Mouse (Mus musculus): Measurements from ENCODE around the gene Hagh.

Hagh gene

DNA sequence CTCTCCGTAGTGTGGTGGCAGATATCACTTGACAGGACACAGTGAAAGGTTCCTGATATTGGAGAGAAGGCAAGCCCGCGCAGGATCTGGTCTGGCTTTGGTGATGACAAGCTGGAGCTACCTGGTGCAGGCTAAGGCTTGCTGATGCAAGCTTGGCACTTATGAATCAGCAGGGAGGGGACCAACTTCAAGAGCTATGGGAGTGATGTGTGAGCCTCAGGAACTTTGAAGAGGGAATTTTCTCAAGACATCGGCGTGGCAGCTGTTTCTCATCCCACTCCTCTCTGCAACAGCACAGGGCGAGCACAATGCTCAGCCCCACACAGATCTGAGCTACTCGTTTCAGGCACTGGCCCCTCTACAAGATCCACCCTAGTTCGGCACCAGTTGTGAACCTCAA lies at the start of gene Hagh:
TSS of gene Hagh (plus strand) at position 302 of the 400 bp plus-strand sequence.
- in situ Hi-C loops (cut with MseI, MboI): no loop called here

DNA sequence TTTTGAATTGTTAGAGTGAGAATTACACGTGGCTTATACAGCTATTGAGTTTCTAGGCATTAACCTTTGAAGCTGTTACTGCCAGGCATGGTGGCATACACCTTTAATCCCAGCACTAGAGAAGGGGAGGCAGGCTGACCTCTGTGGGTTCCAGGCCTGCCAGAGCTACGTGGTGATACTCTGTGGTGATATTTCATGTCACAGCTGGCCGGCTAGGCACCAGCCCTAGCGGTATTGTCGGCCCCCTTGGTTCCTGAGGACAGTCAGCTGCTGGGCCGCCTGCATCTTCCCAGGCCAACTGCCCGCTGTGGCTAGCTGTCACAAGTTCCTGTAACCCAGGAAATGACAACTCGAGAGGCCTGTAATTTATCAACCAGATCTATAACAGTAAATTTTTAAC lies 47.8 kb upstream of the Hagh start:
- in situ Hi-C loops (cut with MseI, MboI): no loop called here

DNA sequence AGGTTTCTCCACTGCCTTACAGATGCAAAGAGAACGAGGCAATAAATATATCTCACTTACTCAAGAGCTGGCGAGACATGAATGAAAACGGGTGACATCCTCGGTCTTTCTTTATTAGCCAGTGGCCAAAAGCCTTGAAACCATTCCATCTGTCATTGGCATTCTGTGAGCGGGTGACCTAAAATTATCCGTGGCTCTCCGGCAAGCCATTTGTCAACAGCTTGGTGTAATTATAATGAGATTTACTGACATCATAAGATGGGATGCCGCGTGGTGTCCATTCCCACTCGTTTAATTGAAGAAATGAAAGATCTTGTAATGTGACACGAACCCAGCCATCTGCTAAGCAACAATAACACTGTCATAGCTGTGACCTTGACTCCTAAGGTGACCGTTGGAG lies 45.2 kb upstream of the Hagh start:
- in situ Hi-C loops (cut with MseI, MboI): no loop called here

DNA sequence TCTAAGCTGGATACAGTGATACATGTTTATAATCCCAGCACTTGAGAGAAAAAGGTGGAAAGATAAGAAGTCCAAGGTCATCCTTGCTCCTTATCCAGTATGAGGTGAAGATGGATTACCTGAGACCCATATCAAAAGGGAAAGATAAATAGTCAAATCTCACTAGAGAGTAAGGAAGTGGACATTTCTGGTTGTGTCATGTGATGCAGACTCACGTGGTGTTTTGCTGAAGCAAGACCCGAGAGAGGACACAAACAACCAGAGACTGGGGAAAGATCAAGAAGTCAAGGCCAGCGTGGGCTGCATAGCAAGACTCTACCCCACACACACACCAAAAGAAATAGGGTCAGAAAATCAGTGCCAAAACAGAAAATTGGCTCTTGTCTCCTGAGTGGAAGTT lies 43.0 kb upstream of the Hagh start:
- in situ Hi-C loops (cut with MseI, MboI): no loop called here

DNA sequence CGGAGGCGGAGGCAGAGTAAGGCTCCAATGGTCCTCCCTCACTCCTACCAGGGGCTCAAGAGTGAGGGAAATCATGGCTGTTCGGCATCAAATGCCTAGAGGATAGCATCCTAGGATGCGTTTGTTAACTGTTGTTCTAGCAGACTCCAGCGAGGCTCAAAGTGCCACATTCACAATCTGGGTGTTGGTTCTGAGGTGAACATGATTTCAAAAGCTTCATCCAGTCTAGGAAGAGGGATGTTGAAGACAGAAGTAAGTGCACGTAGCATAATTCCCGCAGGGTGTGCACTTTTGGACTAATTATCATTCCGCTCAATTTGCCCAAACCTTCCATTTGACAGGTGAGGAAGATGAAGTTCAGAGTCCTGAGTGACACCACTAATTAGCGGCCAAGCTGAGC lies 41.7 kb upstream of the Hagh start:
- in situ Hi-C loops (cut with MseI, MboI): no loop called here

DNA sequence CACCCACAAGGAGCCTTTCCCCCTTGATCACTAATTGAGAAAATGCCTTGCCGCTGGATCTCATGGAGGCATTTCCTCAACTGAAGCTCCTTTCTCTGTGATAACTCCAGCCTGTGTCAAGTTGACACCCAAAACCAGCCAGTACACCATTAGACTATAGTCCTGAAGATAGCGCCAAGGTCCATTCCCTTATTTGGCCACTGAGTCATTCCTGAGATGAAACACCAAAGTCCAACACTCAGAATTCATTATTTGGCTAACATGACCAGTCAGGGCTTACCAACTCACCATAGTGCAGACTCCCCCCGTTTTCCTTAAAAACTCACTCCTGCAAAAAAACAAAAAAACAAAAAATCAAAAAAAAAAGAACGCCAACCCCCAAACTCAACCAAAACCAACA lies 40.5 kb upstream of the Hagh start:
- in situ Hi-C loops (cut with MseI, MboI): no loop called here

DNA sequence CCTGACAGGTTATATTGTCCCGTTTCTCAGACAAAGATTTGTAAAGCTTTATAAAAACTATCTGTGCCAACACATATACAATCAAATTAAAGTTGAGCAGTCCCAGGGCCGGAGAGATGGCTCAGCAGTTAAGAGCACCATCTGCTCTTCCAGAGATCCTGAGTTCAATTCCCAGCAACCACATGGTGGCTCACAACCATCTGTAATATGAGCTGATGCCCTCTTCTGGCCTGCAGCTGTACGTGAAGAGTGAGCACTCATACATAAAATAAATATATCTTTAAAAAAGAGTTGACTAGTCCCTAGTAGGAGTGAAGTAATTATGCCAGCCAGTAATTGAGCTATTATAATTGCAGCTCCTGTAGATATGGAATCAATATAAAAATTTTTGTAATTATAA lies 39.4 kb upstream of the Hagh start:
- in situ Hi-C loops (cut with MseI, MboI): no loop called here

DNA sequence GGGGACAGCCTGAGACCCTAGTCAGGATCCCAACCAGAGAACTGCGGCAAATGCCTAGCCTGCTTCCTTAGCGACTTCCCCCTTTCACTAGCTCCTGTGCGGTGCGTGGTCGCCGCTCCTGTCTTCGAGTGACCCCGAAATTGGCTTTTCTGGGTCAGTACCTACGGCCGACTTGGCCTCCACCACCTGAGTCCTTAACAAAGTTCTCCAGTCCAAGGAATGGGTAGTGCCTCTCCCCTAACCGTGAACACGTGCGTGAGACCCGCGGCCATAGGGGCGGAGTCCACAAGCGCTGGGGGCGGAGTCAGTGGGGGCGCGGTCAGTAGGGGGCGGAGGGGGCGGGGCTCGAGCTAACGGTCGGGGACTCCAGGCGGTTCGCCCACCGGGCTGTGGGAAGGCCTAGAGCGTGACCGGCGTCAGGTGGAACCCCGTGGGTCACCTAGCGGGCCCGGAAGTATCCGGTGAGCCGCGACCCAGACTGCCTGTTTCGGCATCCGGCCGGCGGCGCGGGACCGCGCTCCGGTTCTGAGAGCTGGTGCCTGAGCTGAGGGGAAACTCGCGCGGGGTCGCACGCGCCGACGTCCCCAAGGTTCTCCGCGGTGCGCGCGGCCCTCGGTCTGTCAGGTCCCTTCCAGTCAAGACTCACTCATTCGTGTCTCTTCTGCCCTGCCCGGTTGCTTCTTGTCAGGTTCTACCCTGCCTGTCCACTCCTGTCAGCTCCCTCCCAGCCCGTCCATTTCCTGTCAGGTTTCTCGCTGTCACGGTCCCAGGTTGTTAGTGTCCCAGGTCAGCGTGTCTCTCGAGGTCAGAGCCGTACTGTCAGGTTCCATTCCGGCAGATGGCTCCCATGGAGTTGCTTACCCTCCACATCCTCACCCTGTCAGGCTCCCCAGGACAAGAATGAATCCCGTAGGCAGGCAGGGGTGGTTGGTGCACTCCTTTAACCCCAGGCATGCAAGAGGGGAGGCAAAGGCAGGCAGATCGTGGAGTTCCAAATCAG lies 35.7 kb upstream of the Hagh start, which contains the start of gene Meiob:
TSS of gene Meiob (plus strand) at position 338 of the 1,000 bp plus-strand sequence.
- in situ Hi-C loops (cut with MseI, MboI): no loop called here

DNA sequence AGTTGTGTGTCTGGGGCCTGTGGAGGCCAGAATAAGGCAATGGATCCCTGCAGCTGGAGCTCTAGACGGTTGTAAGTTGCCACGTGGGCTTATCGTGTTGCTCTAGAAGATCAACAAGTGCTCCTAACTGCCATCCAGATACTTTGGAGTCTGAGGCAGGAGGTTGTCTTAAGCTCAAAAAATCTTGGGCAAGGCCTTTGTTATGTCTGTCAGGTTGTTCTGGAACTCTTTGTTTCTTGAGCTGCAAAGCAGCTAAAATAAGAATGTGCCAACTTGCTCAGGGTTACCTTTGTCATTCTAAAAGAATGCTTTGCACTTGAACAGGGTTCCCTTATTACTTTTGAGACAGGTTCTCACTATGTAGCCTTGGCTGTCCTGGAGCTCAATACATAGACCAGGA lies 28.7 kb upstream of the Hagh start:
- in situ Hi-C loops (cut with MseI, MboI): no loop called here

DNA sequence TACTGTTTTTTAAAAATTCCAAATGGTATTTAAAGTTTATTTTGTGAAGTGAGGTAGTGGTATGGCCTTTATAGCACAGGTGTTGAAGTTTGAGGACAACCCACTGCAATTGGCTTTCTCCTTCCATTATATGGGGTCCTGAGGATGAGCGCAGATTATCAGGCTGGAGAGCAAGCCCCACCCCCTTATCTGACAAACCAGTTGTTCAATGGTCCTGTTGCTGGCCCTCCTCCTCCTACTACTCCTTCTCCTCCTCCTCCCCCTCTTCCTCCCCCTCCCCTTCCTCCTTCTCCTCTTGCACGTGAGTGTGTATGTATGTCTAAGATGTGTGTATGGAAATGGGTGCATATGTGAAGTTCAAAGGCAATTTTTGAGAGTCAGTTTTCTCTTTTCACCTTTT lies 27.7 kb upstream of the Hagh start:
- in situ Hi-C loops (cut with MseI, MboI): no loop called here

DNA sequence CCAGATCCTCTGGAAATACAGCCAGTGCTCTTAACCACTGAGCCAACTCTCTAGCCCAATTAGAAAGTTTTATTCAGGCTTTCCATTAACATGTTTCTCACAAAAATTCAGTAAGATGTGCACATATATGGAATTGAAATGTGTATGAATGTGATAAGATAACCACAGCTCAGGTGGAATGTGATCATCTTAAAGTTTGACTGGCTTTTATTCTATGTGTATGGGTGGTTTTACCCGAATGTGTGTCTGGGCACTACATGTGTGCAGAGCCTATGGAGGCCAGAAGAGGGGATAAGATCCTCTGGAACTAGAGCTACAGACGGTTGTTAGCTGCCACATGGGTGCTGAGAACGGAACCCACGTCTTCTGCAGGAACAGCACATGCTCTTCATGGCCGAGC lies 24.7 kb upstream of the Hagh start:
- in situ Hi-C loops (cut with MseI, MboI): no loop called here

DNA sequence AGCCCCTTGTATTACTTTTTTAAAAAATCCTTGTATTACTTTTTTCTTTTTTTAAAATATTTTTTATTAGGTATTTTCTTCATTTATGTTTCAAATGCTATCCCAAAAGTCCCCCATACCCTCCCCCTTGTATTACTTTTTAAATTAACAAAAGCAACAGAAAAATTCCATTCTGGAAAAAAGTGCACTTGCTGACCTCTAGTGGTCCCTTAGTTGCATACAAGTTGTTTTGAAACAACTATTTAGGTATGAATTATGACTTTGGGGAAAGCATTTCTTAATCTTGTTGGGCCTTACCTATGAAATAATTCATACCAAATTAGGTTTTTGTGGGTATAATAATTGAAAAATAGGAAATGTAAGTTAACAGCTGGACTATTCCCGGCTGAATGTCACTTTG lies 22.4 kb upstream of the Hagh start:
- in situ Hi-C loops (cut with MseI, MboI): no loop called here

DNA sequence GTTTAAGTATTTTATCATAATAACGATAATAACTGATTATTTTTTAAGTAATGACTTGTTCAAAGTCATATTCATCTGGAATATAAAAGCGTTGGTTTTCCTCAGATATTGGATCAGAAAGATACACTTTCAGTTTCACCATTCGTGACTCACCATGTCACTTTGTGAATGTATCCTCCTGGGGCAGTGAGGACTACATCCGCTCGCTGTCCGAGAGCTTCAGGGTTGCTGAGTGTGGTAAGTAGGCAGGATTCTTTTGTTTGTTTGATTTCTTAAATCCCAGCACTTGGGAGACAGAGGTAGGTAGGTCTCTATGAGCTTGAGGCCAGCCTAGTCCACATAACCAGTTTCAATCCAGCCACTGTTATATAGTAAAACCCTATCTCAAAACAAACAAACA lies 21.8 kb upstream of the Hagh start:
- in situ Hi-C loops (cut with MseI, MboI): no loop called here

DNA sequence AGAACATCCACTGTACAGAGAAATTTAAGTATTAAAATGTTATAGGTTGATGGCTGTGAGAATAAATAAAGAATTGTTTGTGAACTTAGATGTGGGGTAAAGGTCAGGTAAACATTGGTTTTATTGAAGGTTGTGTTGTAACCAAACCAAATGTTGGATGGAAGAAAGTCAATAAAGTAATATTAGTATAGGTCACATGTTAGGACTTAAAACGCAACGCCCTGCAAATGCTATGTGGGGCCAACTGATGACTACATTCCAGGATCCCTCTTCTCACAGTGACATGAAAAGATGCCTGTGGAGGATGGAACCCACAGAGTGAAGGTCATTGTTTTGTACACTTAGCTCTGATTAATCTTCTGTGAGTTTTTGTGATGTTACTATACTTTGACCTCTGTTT lies 20.5 kb upstream of the Hagh start:
- in situ Hi-C loops (cut with MseI, MboI): no loop called here

DNA sequence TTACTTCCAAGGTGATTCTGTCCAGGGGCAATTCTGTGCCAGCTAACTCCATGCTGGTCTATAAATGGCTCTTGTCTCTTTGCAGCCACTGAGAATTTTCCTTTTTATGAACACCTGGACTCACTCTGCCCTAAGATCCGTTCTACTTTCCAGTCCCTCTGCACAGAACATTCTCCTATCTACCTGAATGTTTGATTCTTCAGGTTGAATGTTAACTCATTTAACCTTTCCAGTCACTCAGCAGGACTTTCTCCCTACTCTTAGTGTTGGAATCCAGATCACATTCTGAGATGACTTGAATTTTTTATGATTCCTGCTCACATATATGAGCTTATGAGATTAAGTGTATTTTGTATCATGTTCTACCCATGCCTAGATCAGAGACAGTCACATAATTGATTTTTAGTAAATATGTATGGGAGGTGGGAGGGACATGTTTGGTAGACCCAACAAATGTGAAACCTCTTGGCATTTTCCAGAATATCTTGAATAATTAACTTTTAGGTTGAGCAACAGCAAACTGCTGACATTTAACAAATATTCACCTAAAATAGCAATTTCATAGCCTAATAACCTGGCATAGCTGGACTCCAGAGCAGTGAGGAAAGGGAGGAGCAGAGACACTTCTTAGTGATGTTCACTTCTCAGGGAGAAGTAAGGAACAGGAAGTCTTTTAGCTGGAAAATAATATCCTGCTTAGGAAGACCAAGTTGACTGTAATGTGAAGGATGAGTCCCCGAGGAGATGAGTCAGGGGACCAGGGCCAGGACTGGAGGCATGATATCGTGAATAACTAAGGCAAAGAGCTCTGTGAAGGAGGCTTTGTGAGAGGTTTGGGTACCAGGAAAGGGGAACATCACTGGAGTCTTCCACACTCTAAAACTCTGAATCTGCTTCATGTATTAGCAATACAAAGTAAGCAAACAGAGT lies 18.3 kb upstream of the Hagh start:
- in situ Hi-C loops (cut with MseI, MboI): loop anchor here in 1 of 2 experiments (5.0 kb wide), 1 partner anchor 74 kb away; no protein-coding TSS in a partner anchor

DNA sequence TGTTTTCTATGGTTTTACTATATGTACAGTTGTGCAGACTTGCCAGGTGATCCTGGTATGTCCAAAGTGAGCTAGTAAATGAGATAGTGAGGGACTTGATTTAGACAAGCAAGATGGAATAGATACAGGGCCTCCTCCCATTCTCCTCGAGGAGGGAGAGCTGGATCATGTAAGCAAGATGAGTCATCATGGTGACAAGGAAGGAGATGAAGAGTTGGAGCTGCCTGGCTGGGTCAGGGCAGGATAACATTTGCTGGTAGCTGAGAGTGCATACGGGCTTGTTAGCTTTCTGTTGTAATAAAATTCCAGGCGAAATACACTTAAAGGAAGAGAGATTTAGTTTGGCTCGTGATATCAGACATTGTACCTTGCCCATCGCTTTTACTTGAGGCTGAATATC lies 398 bp downstream of the Hagh start:
- in situ Hi-C loops (cut with MseI, MboI): no loop called here

DNA sequence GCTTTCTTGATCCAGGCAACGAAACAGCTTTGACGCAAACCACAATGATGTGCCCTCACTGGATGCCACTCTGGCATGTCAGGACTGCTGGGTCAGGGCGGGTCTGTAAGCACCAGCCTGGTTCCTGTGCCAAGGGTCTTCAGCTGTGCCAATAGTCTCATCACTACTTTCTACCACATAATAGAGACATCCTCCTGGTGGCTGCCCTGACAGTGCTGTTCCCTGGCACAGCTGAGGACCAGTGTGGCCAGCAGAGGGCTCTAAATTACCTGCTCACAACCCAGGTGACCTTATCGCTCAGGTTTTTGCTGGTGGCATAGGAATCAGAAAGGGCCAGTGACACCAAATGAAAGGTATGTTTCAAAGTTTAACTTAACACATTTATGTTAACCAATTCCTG lies 1.2 kb downstream of the Hagh start:
- in situ Hi-C loops (cut with MseI, MboI): no loop called here

DNA sequence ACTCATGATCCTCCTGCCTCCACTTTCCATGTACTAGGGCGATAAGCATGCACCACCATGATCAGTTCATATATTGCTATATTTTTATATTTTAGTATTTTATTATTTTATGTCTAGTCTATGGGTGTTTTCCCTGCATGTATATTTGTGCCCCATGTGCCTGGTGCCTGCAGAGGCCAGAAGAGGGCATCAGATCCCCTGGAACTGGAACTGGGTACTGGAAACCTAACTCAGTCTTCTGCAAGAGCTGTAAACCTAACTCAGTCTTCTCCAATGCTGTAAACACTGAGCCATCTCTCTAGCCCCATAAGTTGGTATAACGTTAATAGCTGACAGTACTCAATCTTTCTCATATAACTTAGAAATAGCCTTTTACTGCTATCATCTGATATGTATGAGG lies 2.7 kb downstream of the Hagh start:
- in situ Hi-C loops (cut with MseI, MboI): no loop called here

DNA sequence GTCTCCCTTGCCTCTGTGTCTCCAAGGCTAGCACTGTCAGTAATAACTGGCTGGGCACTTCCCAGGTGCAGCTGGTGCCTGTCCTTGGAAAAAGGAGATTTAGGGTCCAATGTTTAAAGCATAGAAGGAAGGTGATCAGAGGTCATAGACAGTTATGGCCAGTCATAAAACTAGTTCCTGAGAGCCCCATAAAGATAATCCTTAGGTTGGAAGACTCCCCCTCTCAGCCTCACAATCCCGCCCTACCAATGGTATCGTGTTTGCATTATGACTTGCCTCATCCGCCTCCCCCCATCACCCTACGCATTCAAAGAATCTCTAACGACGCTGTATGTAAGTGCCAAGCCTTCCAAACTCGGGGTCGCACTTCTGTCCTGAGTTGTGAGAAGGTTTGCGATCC lies 4.6 kb downstream of the Hagh start:
- in situ Hi-C loops (cut with MseI, MboI): no loop called here

DNA sequence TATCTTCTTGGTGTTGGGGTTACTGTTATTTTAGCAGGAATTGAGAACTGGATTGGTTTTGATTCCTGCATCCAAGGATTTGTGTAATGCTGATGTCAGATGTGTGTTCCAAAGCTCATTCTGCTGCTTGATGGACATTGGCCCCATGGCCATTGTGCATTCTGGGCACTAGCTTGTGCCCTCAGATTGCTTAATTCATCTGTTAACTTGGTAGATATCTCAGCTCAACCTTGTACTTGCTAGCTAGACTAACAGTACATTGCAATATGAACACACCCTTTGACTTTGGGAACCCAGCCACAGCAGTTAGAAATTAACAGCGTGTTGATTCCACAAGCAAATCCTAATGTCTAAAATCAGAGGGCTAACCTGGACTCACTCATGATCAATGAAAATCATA lies 7.4 kb downstream of the Hagh start:
- in situ Hi-C loops (cut with MseI, MboI): no loop called here

DNA sequence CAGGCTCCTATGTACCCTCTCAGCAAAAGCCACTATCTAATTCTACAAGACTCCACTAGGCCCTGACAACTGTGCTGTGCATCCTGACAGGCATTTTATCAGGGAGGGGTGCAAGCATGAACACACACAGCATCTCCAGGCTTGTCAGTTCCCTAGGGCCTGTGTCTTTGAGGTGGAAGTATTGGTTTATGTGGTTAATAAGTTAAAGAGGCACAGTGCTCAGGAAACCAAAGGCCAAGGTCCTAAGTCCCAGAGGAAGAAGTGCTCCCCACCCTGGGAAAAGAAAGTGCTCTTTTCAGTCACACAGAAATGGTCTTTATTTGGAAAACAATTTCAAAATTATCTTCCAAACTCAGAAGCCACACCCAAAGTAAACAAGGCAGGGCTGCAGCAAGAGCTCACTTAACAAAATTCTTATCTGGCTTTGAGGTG lies 8.7 kb downstream of the Hagh start:
- in situ Hi-C loops (cut with MseI, MboI): no loop called here

DNA sequence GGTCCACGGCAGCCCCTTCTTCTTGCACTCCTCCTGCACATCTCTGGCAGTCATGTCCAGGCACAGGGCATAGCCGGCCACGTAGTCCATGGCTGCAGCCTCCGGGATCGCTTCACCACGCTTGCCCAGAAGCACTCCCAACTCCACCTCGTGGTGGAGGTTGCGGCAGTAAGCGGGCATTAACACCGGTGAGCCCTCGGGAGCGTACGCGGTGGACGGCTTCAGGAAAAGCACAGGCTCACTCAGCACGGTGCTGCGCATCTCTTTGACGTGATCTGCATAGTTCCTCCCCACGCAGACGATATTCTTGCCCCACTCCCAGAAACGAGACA lies 9.8 kb downstream of the Hagh start:
- in situ Hi-C loops (cut with MseI, MboI): no loop called here
